Mouse (Mus musculus): ENCODE measurements around the gene Cdiptos.

Gene Cdiptos

GRCm38 (mm10) chr7:126975950-126976866, at the start of gene Cdiptos:
Gene Cdiptos, minus strand, starts transcription at chr7:126976098.
- peak; percentile 97 for DNase-seq

DNA sequence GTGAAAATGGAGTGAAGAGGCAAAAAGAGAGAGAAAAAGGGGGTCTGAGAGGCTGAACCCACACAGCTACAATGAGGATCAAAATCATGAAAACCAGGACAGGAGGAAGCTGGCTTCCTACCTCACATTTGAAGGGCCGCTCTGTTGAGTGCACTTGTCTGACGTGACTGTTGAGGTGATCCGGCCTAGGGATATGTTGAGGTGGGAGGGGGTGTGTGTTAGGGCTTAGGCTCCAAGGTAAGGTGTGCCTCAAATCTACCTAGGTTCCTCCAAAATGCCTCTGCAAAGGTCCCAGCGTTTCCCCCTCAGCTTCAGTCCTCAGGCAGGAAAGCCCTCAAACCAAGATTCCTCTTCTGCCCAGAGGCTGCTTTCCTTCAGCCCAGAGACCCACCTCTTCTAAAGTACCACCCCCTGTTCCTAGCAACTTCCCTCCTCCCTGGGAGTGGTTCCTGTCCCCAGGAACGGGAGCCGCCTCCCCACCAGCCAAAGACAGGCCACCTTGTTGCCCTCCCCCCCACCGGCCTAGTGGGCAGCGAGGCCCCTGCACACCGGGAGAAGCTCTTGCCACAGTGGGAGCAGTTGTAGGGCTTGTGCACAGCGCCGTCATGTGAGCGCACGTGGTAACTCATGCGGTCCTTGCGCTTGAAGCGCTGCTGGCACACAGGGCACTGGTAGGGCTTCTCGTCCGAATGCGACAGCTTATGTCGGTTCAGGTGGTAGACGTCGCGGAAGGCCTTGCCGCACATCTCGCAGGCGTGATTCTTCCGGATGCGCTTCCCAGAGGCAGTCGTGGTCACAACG, 49.1 kb upstream of the Cdiptos start:
- DNase-seq: peak; percentile 89

GRCm38 (mm10) chr7:127023896-127024690, 48.2 kb upstream of the Cdiptos start:
- no peak for DNase-seq

DNA sequence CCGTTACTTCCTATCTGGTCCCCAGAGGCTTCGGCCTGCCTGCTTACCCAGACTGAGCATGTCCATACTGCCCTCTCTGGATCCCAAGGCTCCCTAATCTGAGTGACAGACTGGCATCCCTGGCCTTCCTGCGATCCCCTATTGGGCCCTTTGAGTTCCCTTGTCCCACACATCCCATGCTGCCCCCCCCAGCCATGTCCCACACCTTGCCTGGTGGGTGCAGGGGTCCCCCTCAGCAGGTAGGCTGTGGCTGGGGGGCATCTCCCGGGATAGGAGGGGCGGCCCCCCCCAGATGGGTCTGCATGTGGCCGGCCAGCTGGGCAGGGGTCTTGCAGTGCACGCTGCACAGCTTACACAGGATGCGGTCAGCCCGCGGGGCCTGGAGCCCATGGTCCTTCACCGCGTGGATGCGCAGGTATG, 47.4 kb upstream of the Cdiptos start:
- DNase-seq: no peak

- no peak for DNase-seq
These were observed 46.8 kb upstream of the Cdiptos start for GRCm38 (mm10) chr7:127022528-127023271.

DNA sequence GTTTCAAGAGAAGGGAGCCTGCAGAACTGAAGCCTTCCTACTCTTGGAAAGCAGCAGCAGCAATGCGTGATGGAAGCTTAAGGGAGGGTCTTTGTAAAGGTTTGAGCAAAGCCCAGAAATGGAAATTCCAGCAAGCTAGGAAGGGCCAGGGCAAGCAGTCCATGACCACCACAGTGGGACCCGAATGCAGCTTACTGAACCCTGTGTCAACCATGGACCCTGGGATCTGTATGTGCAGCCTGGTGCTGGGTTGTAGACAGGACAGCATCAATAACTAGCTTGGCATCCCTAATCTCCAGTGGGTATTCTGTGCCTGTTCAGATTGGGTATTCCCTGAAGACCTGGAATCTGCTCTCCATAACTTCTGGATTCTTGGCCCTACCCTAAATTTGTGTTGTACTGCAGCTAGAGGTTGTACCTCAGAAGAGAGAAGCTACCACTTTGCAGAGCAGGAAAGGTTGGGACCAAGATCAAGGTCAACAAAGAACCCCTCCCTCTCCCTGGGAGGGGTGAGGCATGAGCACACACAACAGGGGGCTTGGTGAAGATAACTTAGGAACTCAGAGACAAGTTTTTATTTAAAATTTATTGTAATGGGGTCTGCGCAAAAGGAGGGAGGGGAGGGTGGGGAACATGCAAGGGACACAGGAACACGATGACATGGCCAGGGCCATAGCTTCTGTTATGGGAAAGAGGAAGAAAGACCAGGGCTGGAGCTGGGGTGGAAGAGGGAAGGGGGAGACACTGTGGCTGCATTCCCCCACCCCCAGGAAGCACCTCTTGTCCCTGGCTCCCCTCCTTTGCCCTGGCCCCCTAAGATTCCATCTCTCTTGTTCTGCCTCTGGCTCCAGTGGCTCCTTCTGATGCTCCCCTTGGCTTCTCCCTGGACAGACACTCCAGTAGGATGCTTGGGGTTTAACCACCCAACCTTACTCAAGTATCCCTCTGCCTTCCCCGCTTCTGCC, 45.9 kb upstream of the Cdiptos start:
- no peak for DNase-seq

GRCm38 (mm10) chr7:127020901-127021562, 45.1 kb upstream of the Cdiptos start, which contains the start of the genes Gm42742 and Prrt2:
Gene Gm42742, minus strand, starts transcription at chr7:127021097.
Gene Prrt2, minus strand, starts transcription at chr7:127021211.
- peak; percentile 31 for DNase-seq

DNA sequence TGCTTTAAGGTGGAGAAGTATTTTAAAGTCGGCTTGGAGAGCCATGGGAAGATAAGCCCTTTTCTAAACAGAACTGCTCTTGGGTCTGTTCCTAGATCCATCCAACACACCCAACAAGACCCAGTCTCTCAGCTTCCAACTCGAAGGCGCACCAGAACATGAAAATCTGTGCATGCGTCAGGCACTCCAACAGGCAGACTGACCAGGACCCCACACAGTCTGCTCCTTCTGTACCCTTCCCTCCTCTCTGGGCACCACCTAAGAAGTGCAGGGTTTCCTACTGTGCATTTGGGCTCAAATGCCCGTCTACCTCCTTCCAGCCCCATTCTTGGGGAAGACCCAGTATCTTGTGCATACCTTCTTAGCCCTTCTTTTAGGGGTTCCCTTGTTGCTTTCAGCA, 44.6 kb upstream of the Cdiptos start:
- no peak for DNase-seq

- no peak for DNase-seq
These were observed 44.1 kb upstream of the Cdiptos start for GRCm38 (mm10) chr7:127020031-127020430.

- DNase-seq: no peak
These were observed 43.5 kb upstream of the Cdiptos start for GRCm38 (mm10) chr7:127019306-127019960.

GRCm38 (mm10) chr7:127018416-127019305, 42.8 kb upstream of the Cdiptos start:
- no peak for DNase-seq

GRCm38 (mm10) chr7:127017950-127018345, 42.0 kb upstream of the Cdiptos start:
- DNase-seq: no peak

- DNase-seq: peak; percentile 99
These were observed 41.4 kb upstream of the Cdiptos start, which contains the start of gene Pagr1a for GRCm38 (mm10) chr7:127016971-127017949. Gene Pagr1a, minus strand, starts transcription at chr7:127017352.

GRCm38 (mm10) chr7:127016486-127016938, 40.6 kb upstream of the Cdiptos start:
- DNase-seq: peak; percentile 77

DNA sequence TGATC, 40.4 kb upstream of the Cdiptos start, which contains the start of gene Pagr1b:
Pagr1b (minus strand) TSS at position 4 of the 5 bp plus-strand sequence.
- DNase-seq: no peak

- DNase-seq: peak; percentile 84
These were observed 40.2 kb upstream of the Cdiptos start for GRCm38 (mm10) chr7:127016081-127016480.

DNA sequence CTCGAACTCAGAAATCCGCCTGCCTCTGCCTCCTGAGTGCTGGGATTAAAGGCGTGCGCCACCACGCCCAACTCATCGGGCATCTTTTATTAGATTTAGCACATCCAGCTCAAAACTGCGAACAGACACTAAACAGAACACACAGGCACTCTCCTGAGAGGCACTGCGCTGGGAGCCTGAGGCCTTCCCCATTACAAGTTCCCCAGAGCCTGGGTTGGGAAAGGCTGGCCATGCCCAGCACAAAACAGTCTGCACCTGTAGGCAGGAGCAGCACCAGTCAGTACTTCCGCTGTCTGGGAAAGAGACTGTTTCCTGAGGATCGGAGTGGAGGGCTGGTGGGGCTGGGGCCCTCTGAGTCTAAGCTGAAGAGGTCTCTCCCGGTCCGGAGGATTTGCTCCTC, 39.1 kb upstream of the Cdiptos start:
- DNase-seq: no peak

- peak; percentile 89 for DNase-seq
These were observed 38.4 kb upstream of the Cdiptos start, which contains the start of gene Mvp for GRCm38 (mm10) chr7:127014320-127014719. Gene Mvp, minus strand, starts transcription at chr7:127014621.

All from kidney, adult 9 months (tissue).